Mouse (Mus musculus) C2C12 (cell line): ENCODE measurements at regions not wholly inside any gene's neighbourhood (a gene's known extent, or its start where the extent isn't known, plus 50 kb on each side); places are given as distances from the start of the nearest gene placed in this dataset.

Source experiments
- CTCF ChIP-seq: IDR thresholded peaks from one replicate; pipeline ENCODE4 v1.5.1; 2011; ENCODE audit not compliant: control insufficient read depth, insufficient read depth, insufficient read length
- MAX ChIP-seq: IDR thresholded peaks from one replicate; pipeline ENCODE4 v1.6.1; 2011; ENCODE audit warnings: mild to moderate bottlenecking, control low read depth
- USF1 ChIP-seq: IDR thresholded peaks from one replicate; pipeline ENCODE4 v1.6.1; 2011; ENCODE audit warnings: low read depth, mild to moderate bottlenecking, control low read depth, moderate library complexity

DNA sequence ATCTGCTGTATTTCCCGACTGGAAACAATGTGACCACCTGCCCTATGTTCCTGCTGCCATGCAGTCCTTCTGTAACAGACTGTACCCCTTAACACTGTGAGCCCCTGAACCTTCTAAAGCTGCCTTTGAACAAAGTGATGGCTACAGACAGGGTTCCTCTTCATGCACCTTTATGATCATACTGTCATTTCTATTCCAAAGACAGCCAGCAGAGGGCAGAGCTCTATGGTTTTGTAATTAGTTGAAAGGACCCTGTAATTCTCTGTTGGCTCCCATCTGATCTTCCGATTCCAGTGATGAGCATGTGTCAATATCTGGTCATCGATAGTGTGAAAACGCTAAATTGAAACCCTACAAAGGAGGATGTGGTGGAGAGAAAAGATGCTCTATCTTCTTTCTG, 99.1 kb upstream of the Nckap5 start:
- no peak for TF ChIP-seq MAX
- no peak for TF ChIP-seq CTCF
- no peak for TF ChIP-seq USF1
